Mouse (Mus musculus) heart, adult 2 months (tissue): Measurements from ENCODE around the gene Scd3.

Experiments
- CTCF ChIP-seq: fragments of 200-600 bp; IDR thresholded peaks from 2 replicates; pipeline ENCODE4 v1.8.1; 2022; ENCODE audit warnings: antibody characterized with exemption, mild to moderate bottlenecking, moderate library complexity
- EP300 ChIP-seq: fragments of 200-500 bp; IDR thresholded peaks from 2 replicates; pipeline ENCODE4 v1.6.1; 2011; ENCODE audit warnings: low read depth, low read length, control low read depth; ENCODE audit not compliant: insufficient read depth
- POLR2A ChIP-seq: fragments of 200-500 bp; IDR thresholded peaks from 2 replicates; pipeline ENCODE4 v1.6.1; 2011; ENCODE audit warnings: mild to moderate bottlenecking, low read depth, low read length, control low read depth; ENCODE audit not compliant: insufficient read depth

DNA sequence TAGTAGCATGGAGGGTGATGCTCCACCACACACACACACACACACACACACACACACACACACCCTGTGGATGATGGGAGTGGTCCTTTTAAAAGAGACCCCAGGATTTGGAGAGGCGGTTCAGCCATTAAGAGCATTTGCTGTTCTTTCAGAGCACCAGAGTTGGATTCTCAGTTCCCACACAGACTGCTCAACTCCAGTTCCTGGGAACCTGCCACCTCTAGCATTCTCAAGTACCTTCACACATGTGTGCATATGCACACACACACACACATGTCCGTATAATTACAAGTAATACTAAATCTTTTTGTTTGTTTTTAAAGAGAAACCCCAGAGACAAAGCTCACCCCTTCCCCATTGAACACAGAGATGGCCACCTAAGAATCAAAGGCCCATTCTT, 89.0 kb downstream of the Scd3 start:
- TF ChIP-seq POLR2A (no peak), CTCF (no peak), EP300 (no peak)
